Comparison of ENCODE assay signal across 9 mouse cellular contexts in genomic region chr16:4667190-4667808, GRCm38 (mm10). TPM values are rescaled to one million over a fixed set of nuclear protein-coding genes. Genes with fewer than 3 reads are reported as not detected.
DNase-seq lines count a peak whose midpoint lies in the region; ATAC-seq and TF ChIP-seq lines count a peak whose summit lies in the region.
"Had no signal": no experiment of that assay in that cellular context is flagged by ENCODE, and none has a peak within 500 bp of the region (broad histone marks: within the 10 kb centered on the region; RNA-seq: fewer than 3 reads in every experiment).

No protein-coding gene starts in this region.

- H3K36me3 ChIP-seq in G1E (replicated peaks) = peaks cover 91% of the 10 kb centered on the region
- H3K36me3 ChIP-seq in forebrain, embryonic 16.5 days (ENCODE audit: control insufficient read depth, insufficient read depth) = no peaks in the 10 kb centered on the region

- no peaks in the 10 kb centered on the region for H3K27me3 ChIP-seq in G1E (ENCODE audit: insufficient read depth, low read length)
- H3K27me3 ChIP-seq in forebrain, embryonic 16.5 days (replicated peaks; ENCODE audit: control insufficient read depth, insufficient read depth, low read length) = no peaks in the 10 kb centered on the region

- H3K4me2 ChIP-seq in forebrain, embryonic 16.5 days (ENCODE audit: low read length) = no peak overlapping the region

- H3K9ac ChIP-seq in forebrain, embryonic 16.5 days (replicated peaks; ENCODE audit: low read depth, low read length) = no peak overlapping the region

- no peaks in the 10 kb centered on the region for H3K9me3 ChIP-seq in G1E (replicated peaks)
- H3K9me3 ChIP-seq in forebrain, embryonic 16.5 days (ENCODE audit: control insufficient read depth, low read length) = no peaks in the 10 kb centered on the region

- peak; percentile 66 for ATAC-seq in G1E (ENCODE audit: extremely low read depth, insufficient number of reproducible peaks, low FRiP score, poor library complexity, severe bottlenecking)
- ATAC-seq in forebrain, embryonic 16.5 days = peak; percentile 91
- ATAC-seq in hematopoietic stem cell, adult 5-6 weeks (replicated peaks in 1 of 2; ENCODE audit: insufficient read depth in 1 of 2, low FRiP score in 2 of 2, low TSS enrichment in 1 of 2, low read depth in 1 of 2, poor library complexity in 2 of 2, severe bottlenecking in 2 of 2) = peak; percentile 89 to 90

- TF ChIP-seq POLR2A in lung, adult 2 months (IDR thresholded peaks at IDR 0.05; ENCODE audit: borderline replicate concordance, extremely low read depth, low read depth, low read length) = no peak
- TF ChIP-seq POLR2A in olfactory bulb, adult 2 months (IDR thresholded peaks at IDR 0.05; ENCODE audit: insufficient read depth, low read depth, low read length) = no peak

- TF ChIP-seq CTCF in G1E (IDR thresholded peaks at IDR 0.05; ENCODE audit: low read depth, low read length) = peak; percentile 53
- TF ChIP-seq CTCF in layer of hippocampus, adult 2 months (conservative IDR thresholded peaks at IDR 0.05) = peak; percentile 99
- peak; percentile 96 for TF ChIP-seq CTCF in lung, adult 2 months (IDR thresholded peaks at IDR 0.05; ENCODE audit: insufficient read depth, low read length)
- peak; percentile 59 for TF ChIP-seq CTCF in olfactory bulb, adult 2 months (IDR thresholded peaks at IDR 0.05; ENCODE audit: insufficient read depth, low read depth, low read length)

- no peaks in the 10 kb centered on the region; the same call in 1 of the 2 replicates for H3K4me1 ChIP-seq in G1E (ENCODE audit: insufficient read depth, low read depth, low read length)
- no peaks in the 10 kb centered on the region for H3K4me1 ChIP-seq in forebrain, embryonic 16.5 days (replicated peaks; ENCODE audit: control insufficient read depth, insufficient read depth, low read length)
- no peaks in the 10 kb centered on the region for H3K4me1 ChIP-seq in lung, adult 2 months (ENCODE audit: control insufficient read depth, insufficient read depth, low read length)
- H3K4me1 ChIP-seq in olfactory bulb, adult 2 months (ENCODE audit: control insufficient read depth, insufficient read depth, low read length) = no peaks in the 10 kb centered on the region

- H3K27ac ChIP-seq in forebrain, embryonic 16.5 days (ENCODE audit: low read length) = no peak overlapping the region
- H3K27ac ChIP-seq in layer of hippocampus, adult 2 months = no peak overlapping the region
- H3K27ac ChIP-seq in olfactory bulb, adult 2 months (ENCODE audit: insufficient read depth, low read depth, low read length) = no peak overlapping the region
- H3K27ac ChIP-seq: macrophage had no signal

- no peak overlapping the region for H3K4me3 ChIP-seq in G1E (ENCODE audit: low read depth, low read length)
- no peak overlapping the region for H3K4me3 ChIP-seq in forebrain, embryonic 16.5 days (replicated peaks; ENCODE audit: low read length)
- H3K4me3 ChIP-seq in layer of hippocampus, adult 2 months = no peak overlapping the region
- H3K4me3 ChIP-seq in lung, adult 2 months (replicated peaks; ENCODE audit: extremely low read depth, low read depth, low read length) = no peak overlapping the region
- H3K4me3 ChIP-seq in olfactory bulb, adult 2 months (ENCODE audit: insufficient read depth, low read depth, low read length) = no peak overlapping the region

- 39% methylated on average over 3 of the region's 3 CpGs for WGBS in forebrain, embryonic 16.5 days
- 43% methylated on average over 3 of the region's 3 CpGs for WGBS in lung, adult 2 months
- WGBS in olfactory bulb, adult 2 months = 27% methylated on average over 3 of the region's 3 CpGs

- peak; percentile 62 for DNase-seq in G1E (ENCODE audit: low spot score)
- DNase-seq in cerebellum, adult 11-12 months = peak; percentile 76
- peak; percentile 86 to 95 for DNase-seq in layer of hippocampus, adult 2 months (ENCODE audit: low spot score in 2 of 2)
- DNase-seq in lung, adult 2 months = peak; percentile 80
- peak; percentile 66 for DNase-seq in testis, postnatal 14 days (ENCODE audit: low spot score)

RNA-seq across cellular contexts. Expression of gene Coro7, which starts 12.3 kb away (rescaled TPM):
- total RNA-seq in G1E (2014; fragmentation: Nextera tagmentation) = 74.9 and 94.3 TPM in 2 replicates
- total RNA-seq in G1E (2017) = 33.0 and 34.8 TPM in 2 replicates
- polyA plus RNA-seq in G1E (2012) = 159 and 205 TPM in 2 replicates
- polyA plus RNA-seq in forebrain, embryonic 16.5 days (2015; fragmentation: Nextera tagmentation; extraction: Ambion mirVana) = 25.4 and 32.6 TPM in 2 replicates
- total RNA-seq in hematopoietic stem cell, adult 5-6 weeks (2017) = 65.0 and 67.3 TPM in 2 replicates
- total RNA-seq in layer of hippocampus, adult 2 months (2021) = 10 to 100 TPM; 85.6 to 93.4 TPM
- polyA plus RNA-seq in lung, adult 2 months (2012; rRNA removed) = 60.6 and 60.9 TPM in 2 replicates
- polyA plus RNA-seq in olfactory bulb, adult 2 months (2012; ENCODE audit: insufficient read depth, insufficient read length, low replicate concordance, missing spikeins) = not detected in 2 replicates

RNA-seq across cellular contexts. Expression of gene Dnaja3, which starts 27.5 kb away (rescaled TPM):
- total RNA-seq in G1E (2014; fragmentation: Nextera tagmentation) (53.1 and 56.1 TPM in 2 replicates), G1E (2017) (63.5 and 73.2 TPM in 2 replicates)
- polyA plus RNA-seq in G1E (2012) = 23.9 and 33.1 TPM in 2 replicates
- polyA plus RNA-seq in forebrain, embryonic 16.5 days (2015; fragmentation: Nextera tagmentation; extraction: Ambion mirVana) = 60.3 and 61.9 TPM in 2 replicates
- total RNA-seq in hematopoietic stem cell, adult 5-6 weeks (2017) = 55.2 and 76.0 TPM in 2 replicates
- total RNA-seq in layer of hippocampus, adult 2 months (2021) = 10 to 100 TPM; 61.2 to 65.4 TPM
- polyA plus RNA-seq in lung, adult 2 months (2012; rRNA removed) = 16.1 and 21.2 TPM in 2 replicates
- polyA plus RNA-seq in olfactory bulb, adult 2 months (2012; ENCODE audit: insufficient read depth, insufficient read length, low replicate concordance, missing spikeins) = not detected in 2 replicates

RNA-seq across cellular contexts. Expression of gene Vasn, which starts 27.6 kb away (rescaled TPM):
- total RNA-seq in G1E (2014; fragmentation: Nextera tagmentation) (0.30 TPM in 1 of 2 replicates, not detected in the other), G1E (2017) (0.05 and 0.12 TPM in 2 replicates)
- polyA plus RNA-seq in G1E (2012) = 0.03 and 0.04 TPM in 2 replicates
- polyA plus RNA-seq in forebrain, embryonic 16.5 days (2015; fragmentation: Nextera tagmentation; extraction: Ambion mirVana) = 3.2 and 4.3 TPM in 2 replicates
- 0.89 and 1.8 TPM in 2 replicates for total RNA-seq in hematopoietic stem cell, adult 5-6 weeks (2017)
- total RNA-seq in layer of hippocampus, adult 2 months (2021) = 1 to 10 TPM; 5.7 to 6.2 TPM
- 86.4 and 91.1 TPM in 2 replicates for polyA plus RNA-seq in lung, adult 2 months (2012; rRNA removed)
- not detected in 2 replicates for polyA plus RNA-seq in olfactory bulb, adult 2 months (2012; ENCODE audit: insufficient read depth, insufficient read length, low replicate concordance, missing spikeins)

RNA-seq across cellular contexts. Expression of gene Pam16, which starts 42.5 kb away (rescaled TPM):
- total RNA-seq in G1E (2014; fragmentation: Nextera tagmentation) (65.3 and 70.0 TPM in 2 replicates), G1E (2017) (41.7 and 48.3 TPM in 2 replicates)
- polyA plus RNA-seq in G1E (2012) = 35.3 and 51.6 TPM in 2 replicates
- 132 and 157 TPM in 2 replicates for polyA plus RNA-seq in forebrain, embryonic 16.5 days (2015; fragmentation: Nextera tagmentation; extraction: Ambion mirVana)
- total RNA-seq in hematopoietic stem cell, adult 5-6 weeks (2017) = 37.6 and 53.7 TPM in 2 replicates
- 10 to 100 TPM; 72.3 to 75.2 TPM for total RNA-seq in layer of hippocampus, adult 2 months (2021)
- 8.4 and 12.3 TPM in 2 replicates for polyA plus RNA-seq in lung, adult 2 months (2012; rRNA removed)
- polyA plus RNA-seq in olfactory bulb, adult 2 months (2012; ENCODE audit: insufficient read depth, insufficient read length, low replicate concordance, missing spikeins) = not detected in 2 replicates

RNA-seq across cellular contexts. Expression of gene Nmral1, which starts 51.9 kb away (rescaled TPM):
- total RNA-seq in G1E (2014; fragmentation: Nextera tagmentation) (32.9 and 33.3 TPM in 2 replicates), G1E (2017) (33.8 and 34.8 TPM in 2 replicates)
- polyA plus RNA-seq in G1E (2012) = 7.3 and 13.0 TPM in 2 replicates
- 88.8 and 94.4 TPM in 2 replicates for polyA plus RNA-seq in forebrain, embryonic 16.5 days (2015; fragmentation: Nextera tagmentation; extraction: Ambion mirVana)
- 56.7 and 84.0 TPM in 2 replicates for total RNA-seq in hematopoietic stem cell, adult 5-6 weeks (2017)
- total RNA-seq in layer of hippocampus, adult 2 months (2021) = 10 to 100 TPM; 16.8 to 17.4 TPM
- 4.4 and 5.2 TPM in 2 replicates for polyA plus RNA-seq in lung, adult 2 months (2012; rRNA removed)
- polyA plus RNA-seq in olfactory bulb, adult 2 months (2012; ENCODE audit: insufficient read depth, insufficient read length, low replicate concordance, missing spikeins) = not detected in 2 replicates

Comparison
In these comparisons a context has a peak if more than half of its experiments do, and no peak if none do; other contexts are left out.
1. RNA of gene Dnaja3, which starts 27.5 kb away (polyA plus RNA-seq): 60.3 to 61.9 TPM in forebrain, embryonic 16.5 days, 23.9 to 33.1 TPM in G1E and 16.1 to 21.2 TPM in lung, adult 2 months; not detected in olfactory bulb, adult 2 months; every median in the first group is over 10 times any median in the second.
2. RNA of gene Vasn, which starts 27.6 kb away (polyA plus RNA-seq): 86.4 to 91.1 TPM in lung, adult 2 months; 3.2 to 4.3 TPM in forebrain, embryonic 16.5 days, 0.03 to 0.04 TPM in G1E and not detected in olfactory bulb, adult 2 months; every median in the first group is over 10 times any median in the second.
3. Peak in every context shown above with its lines, with median percentiles within 50 percentile points of each other: ATAC-seq, DNase-seq and CTCF ChIP-seq.